Mouse (Mus musculus) CD4-positive, CD25-positive, alpha-beta regulatory T cell, adult 4 months (primary cell): ENCODE measurements around the gene H2al1d. TPM values are rescaled to one million over a fixed set of nuclear protein-coding genes. Genes with fewer than 3 reads are reported as not detected.
"Not testable (repeated sequence)": the region's sequence is repeated elsewhere in the genome, so short reads cannot be mapped to it uniquely, and the experiment has no call there.

ENCODE experiments used
- ATAC-seq: one replicate; pipeline ENCODE4 v1.8.0; 2017
- polyA plus RNA-seq, 2 experiments: library from polyadenylated mRNA; unstranded; fragments of 100-300 nt; shearing (Covaris generic); gene quantifications; one replicate each; pipeline ENCODE4 v1.2.1; 2017

Gene H2al1d
- polyA plus RNA-seq: not detected

DNA sequence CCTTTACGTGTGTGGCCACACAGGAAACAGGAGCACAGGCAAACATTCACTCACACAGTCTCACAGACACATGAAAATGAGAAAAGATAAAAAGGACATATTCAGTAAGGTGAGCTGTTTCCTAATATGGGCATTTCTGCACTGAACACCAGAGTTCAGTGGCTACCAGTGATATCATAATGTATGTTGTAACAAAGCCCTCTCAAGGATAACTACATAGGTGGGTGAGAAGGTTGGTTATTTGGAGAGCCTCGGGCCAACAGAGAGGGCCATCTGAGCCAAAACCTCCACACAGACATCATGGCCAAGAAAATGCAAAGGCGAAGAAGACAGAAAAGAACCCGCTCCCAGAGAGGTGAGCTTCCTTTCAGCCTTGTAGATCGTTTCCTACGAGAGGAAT is at the start of gene H2al1d:
TSS of gene H2al1d (plus strand) at position 301 of the 400 bp plus-strand sequence.
- not testable (repeated sequence) for ATAC-seq

- ATAC-seq: no peak
These were observed 43.7 kb upstream of the H2al1d start for GRCm38 (mm10) chrX:11264918-11265317.

- no peak for ATAC-seq
These were observed 40.8 kb upstream of the H2al1d start for GRCm38 (mm10) chrX:11267791-11268190.

DNA sequence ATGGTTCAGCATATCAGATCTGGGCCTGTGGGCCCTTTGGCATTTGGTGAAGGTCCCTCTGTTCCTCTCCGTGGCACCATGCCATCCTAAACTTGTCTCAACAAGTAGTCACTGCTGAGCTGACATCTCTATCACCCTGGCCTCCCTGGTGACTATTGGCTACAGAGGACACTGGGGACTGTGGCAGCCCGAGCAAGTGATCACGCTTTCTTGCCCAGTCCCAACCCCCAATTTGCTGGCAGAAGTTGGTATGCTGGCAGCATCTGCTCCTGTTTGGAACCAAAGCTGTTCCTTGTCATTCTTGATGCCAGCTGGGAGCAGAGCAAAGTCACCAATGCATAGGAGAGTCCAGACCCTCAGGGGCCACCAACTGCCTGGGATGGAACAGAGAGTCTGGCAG is 39.5 kb upstream of the H2al1d start:
- no peak for ATAC-seq

DNA sequence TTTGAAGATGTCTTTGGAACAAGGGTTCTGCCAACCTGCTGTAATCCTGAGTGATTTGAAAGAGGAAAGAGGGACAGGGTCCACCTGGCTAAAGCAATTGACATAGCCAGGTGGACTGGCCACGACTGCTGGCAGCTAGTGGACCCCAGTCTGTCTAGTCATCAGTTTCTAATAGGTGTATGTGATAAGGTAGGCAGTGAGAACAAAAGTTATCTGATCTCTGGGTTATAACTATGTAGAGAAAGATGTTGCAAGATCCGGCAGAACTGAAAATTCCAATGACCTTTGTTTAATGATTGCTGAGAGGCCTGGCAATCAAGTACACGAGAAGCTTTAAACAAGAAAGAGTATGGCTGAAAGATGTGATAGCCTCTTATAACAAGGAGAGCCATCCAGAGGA is 35.4 kb upstream of the H2al1d start:
- ATAC-seq: no peak

DNA sequence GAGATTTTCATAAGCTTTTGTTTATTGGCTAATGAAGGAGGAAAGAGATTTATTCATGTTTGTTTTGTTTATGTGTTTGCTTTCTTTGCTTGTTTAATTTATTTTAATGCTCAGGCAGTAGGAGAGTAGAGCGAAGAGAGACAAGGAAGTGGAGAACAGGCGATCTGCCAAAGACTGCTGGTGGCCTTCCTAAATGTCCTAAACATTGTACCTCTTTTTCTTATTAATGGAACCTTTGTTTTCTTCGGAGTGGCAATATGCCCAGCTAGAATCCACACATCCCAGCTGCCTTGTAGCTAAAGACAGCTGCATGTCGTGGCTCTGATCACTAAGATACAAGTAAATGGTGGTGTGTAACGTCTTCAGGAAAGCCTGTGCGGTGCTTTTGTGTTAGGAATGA is 31.5 kb upstream of the H2al1d start:
- ATAC-seq: no peak

DNA sequence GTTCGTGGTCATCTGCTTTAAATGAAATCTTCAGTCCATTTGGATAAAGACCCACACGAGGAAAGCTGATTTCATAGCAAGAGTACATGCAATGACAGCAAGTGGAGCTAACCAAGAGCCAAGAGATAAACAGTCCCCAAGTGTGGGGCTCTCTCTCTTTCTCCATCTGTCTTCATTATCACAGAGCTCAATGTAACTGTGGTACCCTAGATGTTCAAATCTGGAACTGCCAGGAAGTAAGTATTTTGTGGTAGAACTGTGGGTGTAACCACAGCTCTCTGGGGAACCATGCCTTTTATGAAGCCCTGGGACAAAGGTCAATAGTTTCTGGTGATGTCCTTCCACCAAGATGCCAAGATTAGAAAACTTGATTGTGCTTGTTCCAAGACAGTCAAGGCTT is 27.9 kb upstream of the H2al1d start:
- no peak for ATAC-seq

DNA sequence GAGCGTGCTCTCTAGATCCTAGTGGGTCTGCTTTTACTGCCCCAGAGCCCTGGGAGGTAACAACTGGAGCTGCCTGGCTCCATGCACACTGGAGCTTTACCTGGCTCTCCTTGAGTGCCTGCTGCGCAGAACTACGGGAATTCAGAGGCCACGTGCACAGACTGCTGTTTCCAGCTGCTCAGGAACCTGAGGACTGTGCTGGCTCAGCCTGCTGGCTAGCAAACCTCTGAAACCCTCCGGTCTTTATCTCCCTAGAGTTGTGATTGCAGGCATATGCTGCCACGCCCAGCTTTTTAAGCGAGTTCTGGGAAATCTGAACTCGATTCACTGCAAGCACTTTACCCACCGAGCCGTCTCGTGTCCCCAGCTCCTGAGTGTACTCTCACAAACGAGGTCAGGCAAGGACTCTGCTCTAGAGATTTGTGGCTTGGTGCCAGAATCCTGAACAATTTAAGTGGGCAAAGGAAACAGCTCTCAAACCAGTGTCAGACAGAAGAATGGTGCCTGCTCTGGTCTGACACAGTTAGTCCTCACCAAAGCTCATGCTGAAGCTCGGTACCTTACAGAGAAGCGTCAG is 20.2 kb upstream of the H2al1d start:
- no peak for ATAC-seq

DNA sequence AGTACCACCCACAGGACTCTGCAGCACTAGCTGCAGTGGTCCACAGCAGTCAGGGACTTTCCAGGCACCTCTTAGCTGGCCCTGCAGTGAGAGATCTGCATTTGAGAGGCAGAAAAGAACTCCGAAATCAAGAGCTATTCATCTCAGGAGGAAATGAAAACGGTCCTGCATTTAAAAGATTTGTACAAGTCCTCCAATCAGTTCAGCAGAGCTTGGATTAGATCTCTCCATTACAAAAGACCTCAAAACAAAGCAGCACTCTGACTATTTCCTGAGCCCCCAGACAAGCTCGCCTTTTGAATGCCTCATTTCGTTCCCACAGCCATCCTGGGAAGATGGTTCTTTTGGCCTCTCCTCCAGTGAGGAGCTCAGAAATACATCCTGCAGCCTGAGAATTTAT is 19.4 kb upstream of the H2al1d start:
- no peak for ATAC-seq

DNA sequence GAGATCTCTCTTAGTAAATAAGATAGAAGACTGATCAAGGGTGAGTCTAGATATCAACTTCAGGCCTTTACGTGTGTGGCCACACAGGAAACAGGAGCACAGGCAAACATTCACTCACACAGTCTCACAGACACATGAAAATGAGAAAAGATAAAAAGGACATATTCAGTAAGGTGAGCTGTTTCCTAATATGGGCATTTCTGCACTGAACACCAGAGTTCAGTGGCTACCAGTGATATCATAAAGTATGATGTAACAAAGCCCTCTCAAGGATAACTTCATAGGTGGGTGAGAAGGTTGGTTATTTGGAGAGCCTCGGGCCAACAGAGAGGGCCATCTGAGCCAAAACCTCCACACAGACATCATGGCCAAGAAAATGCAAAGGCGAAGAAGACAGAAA is 9.7 kb upstream of the H2al1d start, which contains the start of gene H2al1a:
TSS of gene H2al1a (plus strand) at position 301 of the 400 bp plus-strand sequence.
- ATAC-seq: not testable (repeated sequence)

- ATAC-seq: not testable (repeated sequence)
These were observed 6.5 kb upstream of the H2al1d start, which contains the start of gene H2al1b for GRCm38 (mm10) chrX:11302132-11302531. H2al1b (plus strand) TSS chrX:11302432.

GRCm38 (mm10) chrX:11305355-11305754 is 3.3 kb upstream of the H2al1d start, which contains the start of gene H2al1c:
H2al1c (plus strand) TSS chrX:11305655.
- ATAC-seq: not testable (repeated sequence)

- ATAC-seq: not testable (repeated sequence)
These were observed 3.0 kb downstream of the H2al1d start, which contains the start of gene H2al1e for GRCm38 (mm10) chrX:11311634-11312033. H2al1e (plus strand) TSS chrX:11311934.

- not testable (repeated sequence) for ATAC-seq
These were observed 6.2 kb downstream of the H2al1d start, which contains the start of gene H2al1f for GRCm38 (mm10) chrX:11314858-11315257. H2al1f (plus strand) TSS chrX:11315158.

DNA sequence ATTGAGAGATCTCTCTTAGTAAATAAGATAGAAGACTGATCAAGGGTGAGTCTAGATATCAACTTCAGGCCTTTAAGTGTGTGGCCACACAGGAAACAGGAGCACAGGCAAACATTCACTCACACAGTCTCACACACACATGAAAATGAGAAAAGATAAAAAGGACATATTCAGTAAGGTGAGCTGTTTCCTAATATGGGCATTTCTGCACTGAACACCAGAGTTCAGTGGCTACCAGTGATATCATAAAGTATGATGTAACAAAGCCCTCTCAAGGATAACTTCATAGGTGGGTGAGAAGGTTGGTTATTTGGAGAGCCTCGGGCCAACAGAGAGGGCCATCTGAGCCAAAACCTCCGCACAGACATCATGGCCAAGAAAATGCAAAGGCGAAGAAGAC is 9.3 kb downstream of the H2al1d start, which contains the start of gene H2al1g:
TSS of gene H2al1g (plus strand) at position 301 of the 400 bp plus-strand sequence.
- ATAC-seq: not testable (repeated sequence)

DNA sequence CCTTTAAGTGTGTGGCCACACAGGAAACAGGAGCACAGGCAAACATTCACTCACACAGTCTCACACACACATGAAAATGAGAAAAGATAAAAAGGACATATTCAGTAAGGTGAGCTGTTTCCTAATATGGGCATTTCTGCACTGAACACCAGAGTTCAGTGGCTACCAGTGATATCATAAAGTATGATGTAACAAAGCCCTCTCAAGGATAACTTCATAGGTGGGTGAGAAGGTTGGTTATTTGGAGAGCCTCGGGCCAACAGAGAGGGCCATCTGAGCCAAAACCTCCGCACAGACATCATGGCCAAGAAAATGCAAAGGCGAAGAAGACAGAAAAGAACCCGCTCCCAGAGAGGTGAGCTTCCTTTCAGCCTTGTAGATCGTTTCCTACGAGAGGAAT is 12.6 kb downstream of the H2al1d start, which contains the start of gene H2al1h:
TSS of gene H2al1h (plus strand) at position 301 of the 400 bp plus-strand sequence.
- ATAC-seq: not testable (repeated sequence)

- ATAC-seq: not testable (repeated sequence)
These were observed 15.7 kb downstream of the H2al1d start, which contains the start of gene H2al1i for GRCm38 (mm10) chrX:11324359-11324758. H2al1i (plus strand) TSS chrX:11324659.

- ATAC-seq: not testable (repeated sequence)
These were observed 18.9 kb downstream of the H2al1d start, which contains the start of gene H2al1j for GRCm38 (mm10) chrX:11327522-11327921. H2al1j (plus strand) TSS chrX:11327822.

DNA sequence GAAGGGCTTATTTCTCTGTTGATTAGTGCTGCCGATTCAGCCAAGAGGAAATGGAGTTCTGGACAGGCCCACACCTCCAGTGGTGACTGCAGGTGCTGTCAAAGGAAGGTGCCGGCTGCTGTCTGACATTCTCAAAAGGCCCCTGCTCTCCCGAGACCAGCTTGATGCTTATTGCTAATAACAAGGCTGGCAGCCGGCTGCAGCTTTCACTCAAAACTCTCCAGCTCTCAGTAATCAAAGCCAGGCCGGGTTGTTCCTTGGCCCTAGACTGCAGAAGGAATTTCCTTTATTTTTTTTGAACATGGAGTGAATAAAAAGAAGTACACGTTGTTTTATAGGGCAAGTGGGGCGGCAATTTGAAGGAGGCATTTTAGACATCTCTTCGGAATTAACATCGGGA is 37.1 kb downstream of the H2al1d start:
- no peak for ATAC-seq

- no peak for ATAC-seq
These were observed 38.1 kb downstream of the H2al1d start for GRCm38 (mm10) chrX:11346756-11347155.
